Comparison of ENCODE assay signal across 7 mouse cellular contexts in the genomic region with DNA sequence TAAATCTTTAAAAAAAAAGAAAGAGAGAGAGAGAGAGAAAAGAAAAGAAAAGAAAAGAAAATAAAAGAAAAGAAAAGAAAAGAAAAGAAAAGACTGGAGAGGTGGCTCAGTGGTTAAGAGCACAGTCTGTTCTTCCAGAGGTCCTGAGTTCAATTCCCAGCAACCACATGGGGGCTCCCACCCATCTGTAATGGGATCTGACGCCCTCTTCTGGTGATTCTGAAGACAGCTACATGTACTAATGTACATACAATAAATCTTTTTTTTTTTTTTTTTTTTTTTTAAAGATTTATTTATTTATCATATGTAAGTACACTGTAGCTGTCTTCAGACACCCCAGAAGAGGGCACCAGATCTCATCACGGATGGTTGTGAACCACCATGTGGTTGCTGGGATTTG. TPM values are rescaled to one million over a fixed set of nuclear protein-coding genes. Genes with fewer than 3 reads are reported as not detected.
A peak's percentile ranks its signal among the peaks of the same experiment; 100 is the strongest.
DNase-seq lines count a peak whose midpoint lies in the region; ATAC-seq and TF ChIP-seq lines count a peak whose summit lies in the region.
"Not testable (repeated sequence)": the region's sequence is repeated elsewhere in the genome, so short reads cannot be mapped to it uniquely, and the experiment has no call there.

No protein-coding gene starts in this region.

- peak; percentile 9 to 29 for DNase-seq in B cell, adult 2 months
- DNase-seq in Patski (ENCODE audit: low read depth, low spot score); gastrocnemius, adult 2 months; kidney, postnatal 0 days (ENCODE audit: low spot score); lung, embryonic 14.5 days; stomach, postnatal 0 days (ENCODE audit: low spot score): not testable (repeated sequence)

- H3K4me2 ChIP-seq in kidney, postnatal 0 days (ENCODE audit: low read length); lung, embryonic 14.5 days; stomach, postnatal 0 days (replicated peaks; ENCODE audit: low read depth): not testable (repeated sequence)

- not testable (repeated sequence) for H3K4me3 ChIP-seq in ES-Bruce4 (ENCODE audit: low read depth, low read length); gastrocnemius, adult 2 months; kidney, postnatal 0 days (replicated peaks; ENCODE audit: low read depth, low read length); lung, embryonic 14.5 days (ENCODE audit: low read depth, low read length); stomach, postnatal 0 days (ENCODE audit: low read depth, low read length)

- not testable (repeated sequence) for H3K27ac ChIP-seq in ES-Bruce4 (ENCODE audit: insufficient read depth, low read length); gastrocnemius, adult 2 months; kidney, postnatal 0 days; lung, embryonic 14.5 days (ENCODE audit: low read depth); stomach, postnatal 0 days (replicated peaks)

- not testable (repeated sequence) for H3K9ac ChIP-seq in ES-Bruce4 (ENCODE audit: low read depth, poor library complexity, severe bottlenecking); kidney, postnatal 0 days (ENCODE audit: low read depth, low read length); lung, embryonic 14.5 days; stomach, postnatal 0 days (ENCODE audit: low read length)

- H3K4me1 ChIP-seq in ES-Bruce4 (ENCODE audit: control insufficient read depth, insufficient read depth, low read length); kidney, postnatal 0 days (replicated peaks; ENCODE audit: insufficient read depth, low read length); lung, embryonic 14.5 days (ENCODE audit: insufficient read depth); stomach, postnatal 0 days (replicated peaks; ENCODE audit: control insufficient read depth, insufficient read depth): not testable (repeated sequence)

- not testable (repeated sequence) for H3K9me3 ChIP-seq in ES-Bruce4 (replicated peaks; ENCODE audit: control insufficient read depth, insufficient read depth, low read length, poor library complexity, severe bottlenecking); kidney, postnatal 0 days (replicated peaks; ENCODE audit: low read length); lung, embryonic 14.5 days (ENCODE audit: low read depth, low read length); stomach, postnatal 0 days (ENCODE audit: control insufficient read depth, low read length)

- TF ChIP-seq POLR2A in ES-Bruce4 (IDR thresholded peaks at IDR 0.05; ENCODE audit: insufficient read depth, low read length): not testable (repeated sequence)

- TF ChIP-seq CTCF in ES-Bruce4 (IDR thresholded peaks at IDR 0.05; ENCODE audit: low read depth, low read length) (peak; percentile 20), Patski (IDR thresholded peaks at IDR 0.05) (peak; percentile 49)
- 0 out of 2 replicates have a peak, but pooled peaks have one; percentile 13 for TF ChIP-seq CTCF in gastrocnemius, adult 2 months (IDR thresholded peaks at IDR 0.05)
- peak; percentile 44; the same call in 1 of the 2 replicates for TF ChIP-seq CTCF in kidney, postnatal 0 days (IDR thresholded peaks at IDR 0.05; ENCODE audit: low read depth)
- peak; percentile 1; the same call in 1 of the 2 replicates for TF ChIP-seq CTCF in lung, embryonic 14.5 days (IDR thresholded peaks at IDR 0.05; ENCODE audit: low read depth)
- TF ChIP-seq CTCF in stomach, postnatal 0 days (IDR thresholded peaks at IDR 0.05; ENCODE audit: low read depth): peak; percentile 48

- not testable (repeated sequence) for ATAC-seq in Patski; kidney, postnatal 0 days (replicated peaks; ENCODE audit: low FRiP score, low read depth); lung, embryonic 14.5 days (ENCODE audit: insufficient read depth); stomach, postnatal 0 days (ENCODE audit: low FRiP score, low TSS enrichment)

- H3K36me3 ChIP-seq in ES-Bruce4 (ENCODE audit: control insufficient read depth, insufficient read depth, low read length, poor library complexity, severe bottlenecking); kidney, postnatal 0 days (ENCODE audit: insufficient read depth, low read length); lung, embryonic 14.5 days (ENCODE audit: insufficient read depth); stomach, postnatal 0 days (ENCODE audit: control insufficient read depth, insufficient read depth, low read length): not testable (repeated sequence)

- not testable (repeated sequence) for TF ChIP-seq EP300 in ES-Bruce4 (IDR thresholded peaks at IDR 0.05; ENCODE audit: insufficient read depth, low read depth, low read length); stomach, postnatal 0 days (optimal IDR thresholded peaks at IDR 0.05)

- intact Hi-C loops in gastrocnemius, adult 2 months (cut with DNase I): loop anchor here (5.0 kb wide), 1 partner anchor 175 kb away; no protein-coding TSS in a partner anchor

- WGBS in kidney, postnatal 0 days: 47% methylated on average over 2 of the region's 2 CpGs
- WGBS in lung, embryonic 14.5 days: 0% methylated on average over 1 of the region's 2 CpGs
- 42% methylated on average over 2 of the region's 2 CpGs for WGBS in stomach, postnatal 0 days

- in situ Hi-C loops in Patski (cut with MboI; ENCODE audit: low pct_unique_long_range_greater_than_20kb): not testable (repeated sequence)

- CTCF ChIA-PET in Patski (lab: Charles Lee): interaction anchor here (1.4 kb wide), 1 partner anchor 11 kb away, joined by 4 read pairs; no protein-coding TSS in a partner anchor

- POLR2A ChIA-PET in Patski (lab: Charles Lee): not testable (repeated sequence)

- H3K27me3 ChIP-seq in ES-Bruce4 (ENCODE audit: control insufficient read depth, insufficient read depth, low read length, poor library complexity, severe bottlenecking); Patski; kidney, postnatal 0 days (ENCODE audit: insufficient read depth, low read length); lung, embryonic 14.5 days (ENCODE audit: insufficient read depth, low read length); stomach, postnatal 0 days (ENCODE audit: control insufficient read depth, insufficient read depth, low read length): not testable (repeated sequence)

RNA-seq across cellular contexts. Expression of gene Zc3h7b, which starts 2.5 kb away (rescaled TPM):
- polyA plus RNA-seq in ES-Bruce4 (2011; ENCODE audit: insufficient read depth, insufficient read length, low read depth, missing spikeins) (40.5 and 42.1 TPM in 2 replicates), Patski (2021) (90.0 TPM)
- total RNA-seq in gastrocnemius, adult 2 months (2021): 10 to 100 TPM; 30.2 to 34.3 TPM
- 26.5 TPM in 2 replicates for polyA plus RNA-seq in kidney, postnatal 0 days (2015; fragmentation: Nextera tagmentation; extraction: Ambion mirVana)
- polyA plus RNA-seq in lung, embryonic 14.5 days (2014; fragmentation: Nextera tagmentation; extraction: Ambion mirVana): 45.6 and 46.1 TPM in 2 replicates
- 9.1 and 11.1 TPM in 2 replicates for polyA plus RNA-seq in stomach, postnatal 0 days (2015; fragmentation: Nextera tagmentation; extraction: Ambion mirVana)

RNA-seq across cellular contexts. Expression of gene Rangap1, which starts 3.0 kb away (rescaled TPM):
- 158 and 160 TPM in 2 replicates for polyA plus RNA-seq in ES-Bruce4 (2011; ENCODE audit: insufficient read depth, insufficient read length, low read depth, missing spikeins)
- 120 TPM for polyA plus RNA-seq in Patski (2021)
- 10 to 100 TPM; 23.7 to 24.1 TPM for total RNA-seq in gastrocnemius, adult 2 months (2021)
- 33.9 and 39.7 TPM in 2 replicates for polyA plus RNA-seq in kidney, postnatal 0 days (2015; fragmentation: Nextera tagmentation; extraction: Ambion mirVana)
- 101 and 107 TPM in 2 replicates for polyA plus RNA-seq in lung, embryonic 14.5 days (2014; fragmentation: Nextera tagmentation; extraction: Ambion mirVana)
- 39.0 and 40.2 TPM in 2 replicates for polyA plus RNA-seq in stomach, postnatal 0 days (2015; fragmentation: Nextera tagmentation; extraction: Ambion mirVana)

RNA-seq across cellular contexts. Expression of gene Chadl, which starts 45.3 kb away (rescaled TPM):
- polyA plus RNA-seq in ES-Bruce4 (2011; ENCODE audit: insufficient read depth, insufficient read length, low read depth, missing spikeins): 1.0 and 1.1 TPM in 2 replicates
- polyA plus RNA-seq in Patski (2021): 9.1 TPM
- 1 to 10 TPM; 1.3 to 1.4 TPM for total RNA-seq in gastrocnemius, adult 2 months (2021)
- polyA plus RNA-seq in kidney, postnatal 0 days (2015; fragmentation: Nextera tagmentation; extraction: Ambion mirVana): 5.3 and 6.4 TPM in 2 replicates
- 4.6 and 4.7 TPM in 2 replicates for polyA plus RNA-seq in lung, embryonic 14.5 days (2014; fragmentation: Nextera tagmentation; extraction: Ambion mirVana)
- 2.4 and 2.9 TPM in 2 replicates for polyA plus RNA-seq in stomach, postnatal 0 days (2015; fragmentation: Nextera tagmentation; extraction: Ambion mirVana)

RNA-seq across cellular contexts. Expression of gene Tef, which starts 59.9 kb away (rescaled TPM):
- polyA plus RNA-seq in ES-Bruce4 (2011; ENCODE audit: insufficient read depth, insufficient read length, low read depth, missing spikeins) (33.9 and 36.0 TPM in 2 replicates), Patski (2021) (61.5 TPM)
- total RNA-seq in gastrocnemius, adult 2 months (2021): 100 to 1,000 TPM; 101 to 191 TPM
- polyA plus RNA-seq in kidney, postnatal 0 days (2015; fragmentation: Nextera tagmentation; extraction: Ambion mirVana): 17.9 and 19.9 TPM in 2 replicates
- 23.5 and 23.8 TPM in 2 replicates for polyA plus RNA-seq in lung, embryonic 14.5 days (2014; fragmentation: Nextera tagmentation; extraction: Ambion mirVana)
- polyA plus RNA-seq in stomach, postnatal 0 days (2015; fragmentation: Nextera tagmentation; extraction: Ambion mirVana): 17.1 and 21.2 TPM in 2 replicates
